Mouse (Mus musculus): ENCODE results near the gene Adamts9. TPM values are rescaled to one million over a fixed set of nuclear protein-coding genes. Genes with fewer than 3 reads are reported as not detected.

Adamts9 gene
- polyA plus RNA-seq, 1 experiment from 2014 or later, result 13.8 TPM

DNA sequence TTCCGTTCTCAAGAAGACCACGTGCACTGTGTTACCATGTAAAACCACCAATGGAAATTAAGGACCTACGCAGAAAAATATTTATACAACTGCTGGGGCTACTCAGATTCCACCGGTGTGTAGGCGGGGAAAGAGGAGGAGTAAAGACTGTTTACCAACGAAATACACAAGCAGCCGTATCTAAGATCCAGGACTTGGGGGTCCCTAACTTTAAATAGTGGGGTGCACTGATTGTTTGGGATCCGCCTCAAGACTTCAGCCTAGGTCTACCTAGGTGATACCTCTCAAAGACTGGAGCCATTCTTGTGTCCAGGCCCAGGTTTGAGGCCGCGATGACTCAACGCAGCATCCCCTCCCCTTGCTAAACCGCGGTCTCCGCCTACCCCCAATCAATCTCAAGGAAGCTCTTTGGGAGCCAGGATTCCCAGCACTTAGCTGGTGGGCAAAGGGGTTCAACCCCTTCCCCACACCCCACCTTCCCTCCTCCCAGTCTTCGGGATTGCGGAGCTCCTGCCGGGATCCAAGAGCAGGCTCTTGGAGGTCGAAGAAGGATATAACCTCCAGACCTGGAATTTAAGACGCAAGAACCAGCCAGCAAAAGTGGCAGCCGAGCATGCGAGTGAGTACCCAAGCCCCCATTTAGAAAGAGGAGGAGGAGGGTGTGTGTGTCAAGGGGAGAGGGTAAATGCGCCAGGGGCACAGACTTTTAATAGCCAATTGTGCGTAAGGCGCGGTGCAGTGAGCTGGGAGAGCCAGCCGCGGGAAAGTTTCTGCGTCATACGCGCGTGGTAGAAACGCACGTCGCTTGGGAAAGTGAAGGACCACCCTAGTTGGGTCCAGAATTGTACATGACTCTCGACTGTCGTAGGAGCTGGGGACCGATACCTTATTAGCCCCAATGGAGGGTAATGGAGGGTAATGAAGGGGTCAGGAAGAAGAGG, 2.8 kb downstream of the Adamts9 start:
- H3K4me2 ChIP-seq (ENCODE audit: low read depth, low read length), result peak overlapping the region; percentile 71

DNA sequence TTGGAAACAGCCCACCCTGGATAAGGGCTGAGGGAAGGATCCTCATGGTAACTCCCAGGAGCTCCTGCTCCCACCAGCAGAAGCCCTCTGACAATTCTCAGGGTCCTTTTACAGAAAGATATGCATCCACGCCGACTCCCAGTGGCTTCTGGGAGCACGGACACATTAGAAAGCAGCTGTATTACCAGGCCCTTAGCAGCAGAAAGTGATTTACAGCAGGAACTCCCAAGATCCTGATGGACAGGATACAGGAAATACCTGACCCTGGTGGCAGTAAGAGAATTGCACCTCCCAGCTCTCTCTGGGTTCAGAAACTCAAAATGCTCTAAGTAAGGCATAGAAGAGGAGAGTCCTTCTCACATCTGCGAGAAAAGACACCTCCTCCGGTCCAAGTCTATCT, 15.0 kb downstream of the Adamts9 start:
- H3K9me3 ChIP-seq (ENCODE audit: control insufficient read depth, low read length), result no peaks in the 10 kb centered on the region
- no peak overlapping the region for H3K4me2 ChIP-seq (ENCODE audit: low read depth, low read length)
- no peak overlapping the region for H3K4me3 ChIP-seq (ENCODE audit: low read length)
- ATAC-seq (ENCODE audit: low read depth), result no peak
- no peaks in the 10 kb centered on the region for H3K27me3 ChIP-seq (ENCODE audit: control insufficient read depth, insufficient read depth, low read depth, low read length)
- no peak overlapping the region for H3K9ac ChIP-seq (ENCODE audit: low read length)
- 78% methylated on average over 5 of the region's 5 CpGs for WGBS
- no peak overlapping the region for H3K27ac ChIP-seq (ENCODE audit: low read length)
- 0 out of 2 replicates have a peak, but pooled peaks cover 4% of the 10 kb centered on the region for H3K4me1 ChIP-seq (replicated peaks; ENCODE audit: control insufficient read depth, insufficient read depth, low read length)
- H3K36me3 ChIP-seq (ENCODE audit: control insufficient read depth, insufficient read depth, low read length), result peaks cover 20% of the 10 kb centered on the region

More for the DNA sequence above, 2.8 kb downstream of the Adamts9 start:
- Histone ChIP-seq H3K9ac (ENCODE audit: low read length) (peak overlapping the region; percentile 90), H3K36me3 (ENCODE audit: control insufficient read depth, insufficient read depth, low read length) (peaks cover 4% of the 10 kb centered on the region; the same call in 1 of the 2 replicates), H3K4me1 (replicated peaks; ENCODE audit: control insufficient read depth, insufficient read depth, low read length) (peaks cover 9% of the 10 kb centered on the region), H3K27me3 (ENCODE audit: control insufficient read depth, insufficient read depth, low read depth, low read length) (no peaks in the 10 kb centered on the region), H3K27ac (ENCODE audit: low read length) (peak overlapping the region; percentile 98), H3K4me3 (ENCODE audit: low read length) (peak overlapping the region; percentile 75), H3K9me3 (ENCODE audit: control insufficient read depth, low read length) (no peaks in the 10 kb centered on the region)
- no peak for ATAC-seq (ENCODE audit: low read depth)
- 1% methylated on average over 37 of the region's 37 CpGs for WGBS

DNA sequence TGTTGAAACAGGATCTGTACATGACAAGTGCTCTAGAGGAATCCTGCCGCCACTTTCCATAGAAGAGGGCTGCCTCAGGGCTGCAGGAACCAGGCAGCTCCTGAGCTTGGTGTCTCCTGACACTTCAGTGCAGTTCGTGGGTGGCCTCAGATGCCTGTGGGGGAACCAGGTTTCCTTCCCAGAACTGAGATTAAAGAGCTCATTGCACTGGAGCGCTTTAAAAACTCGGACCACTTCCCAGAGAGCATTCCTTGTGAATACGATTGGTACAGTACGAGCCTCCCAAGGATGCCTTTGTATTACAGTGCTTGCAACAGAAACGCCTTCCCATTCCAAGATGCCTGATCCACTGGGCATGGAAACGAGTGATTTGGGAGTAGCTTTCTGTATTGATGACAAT, 18.8 kb downstream of the Adamts9 start:
- peak; percentile 23; the same call in 1 of the 2 replicates for ATAC-seq (ENCODE audit: low read depth)

DNA sequence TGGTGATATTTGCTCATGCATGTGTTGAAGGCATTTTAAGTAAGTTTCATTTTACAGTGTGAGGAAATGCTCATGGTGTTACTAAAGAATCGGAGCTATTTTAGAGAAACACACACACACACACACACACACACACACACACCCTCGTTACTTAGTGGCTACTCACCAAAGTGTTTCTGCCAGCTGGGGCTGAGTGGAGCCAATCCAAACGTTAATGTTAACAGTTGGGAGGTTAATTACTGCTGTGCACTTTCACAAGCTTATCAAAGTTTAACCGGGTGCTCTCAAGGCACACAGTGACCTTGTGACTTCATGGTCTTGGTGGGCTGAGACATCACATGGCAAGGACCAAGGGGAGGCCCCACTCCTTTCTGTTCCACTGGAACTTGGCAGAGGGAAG, 21.4 kb downstream of the Adamts9 start:
- no peaks in the 10 kb centered on the region for H3K9me3 ChIP-seq (ENCODE audit: control insufficient read depth, low read length)
- no peak overlapping the region for H3K4me2 ChIP-seq (ENCODE audit: low read depth, low read length)
- ATAC-seq (ENCODE audit: low read depth), result no peak
- H3K27me3 ChIP-seq (ENCODE audit: control insufficient read depth, insufficient read depth, low read depth, low read length), result no peaks in the 10 kb centered on the region
- 8% methylated on average over 4 of the region's 4 CpGs for WGBS
- H3K9ac ChIP-seq (ENCODE audit: low read length), result no peak overlapping the region
- no peak overlapping the region for H3K4me3 ChIP-seq (ENCODE audit: low read length)
- H3K27ac ChIP-seq (ENCODE audit: low read length), result no peak overlapping the region
- no peaks in the 10 kb centered on the region; the same call in 1 of the 2 replicates for H3K36me3 ChIP-seq (ENCODE audit: control insufficient read depth, insufficient read depth, low read length)
- H3K4me1 ChIP-seq (replicated peaks; ENCODE audit: control insufficient read depth, insufficient read depth, low read length), result peaks cover 19% of the 10 kb centered on the region

More for the DNA sequence above, 18.8 kb downstream of the Adamts9 start:
- H3K4me2 ChIP-seq (ENCODE audit: low read depth, low read length), result no peak overlapping the region
- H3K27me3 ChIP-seq (ENCODE audit: control insufficient read depth, insufficient read depth, low read depth, low read length), result no peaks in the 10 kb centered on the region
- WGBS, result 44% methylated on average over 8 of the region's 8 CpGs
- H3K9ac ChIP-seq (ENCODE audit: low read length), result no peak overlapping the region
- H3K9me3 ChIP-seq (ENCODE audit: control insufficient read depth, low read length), result no peaks in the 10 kb centered on the region
- H3K4me1 ChIP-seq (replicated peaks; ENCODE audit: control insufficient read depth, insufficient read depth, low read length), result peaks cover 13% of the 10 kb centered on the region
- no peak overlapping the region for H3K27ac ChIP-seq (ENCODE audit: low read length)
- H3K36me3 ChIP-seq (ENCODE audit: control insufficient read depth, insufficient read depth, low read length), result peaks cover 8% of the 10 kb centered on the region
- no peak overlapping the region for H3K4me3 ChIP-seq (ENCODE audit: low read length)

DNA sequence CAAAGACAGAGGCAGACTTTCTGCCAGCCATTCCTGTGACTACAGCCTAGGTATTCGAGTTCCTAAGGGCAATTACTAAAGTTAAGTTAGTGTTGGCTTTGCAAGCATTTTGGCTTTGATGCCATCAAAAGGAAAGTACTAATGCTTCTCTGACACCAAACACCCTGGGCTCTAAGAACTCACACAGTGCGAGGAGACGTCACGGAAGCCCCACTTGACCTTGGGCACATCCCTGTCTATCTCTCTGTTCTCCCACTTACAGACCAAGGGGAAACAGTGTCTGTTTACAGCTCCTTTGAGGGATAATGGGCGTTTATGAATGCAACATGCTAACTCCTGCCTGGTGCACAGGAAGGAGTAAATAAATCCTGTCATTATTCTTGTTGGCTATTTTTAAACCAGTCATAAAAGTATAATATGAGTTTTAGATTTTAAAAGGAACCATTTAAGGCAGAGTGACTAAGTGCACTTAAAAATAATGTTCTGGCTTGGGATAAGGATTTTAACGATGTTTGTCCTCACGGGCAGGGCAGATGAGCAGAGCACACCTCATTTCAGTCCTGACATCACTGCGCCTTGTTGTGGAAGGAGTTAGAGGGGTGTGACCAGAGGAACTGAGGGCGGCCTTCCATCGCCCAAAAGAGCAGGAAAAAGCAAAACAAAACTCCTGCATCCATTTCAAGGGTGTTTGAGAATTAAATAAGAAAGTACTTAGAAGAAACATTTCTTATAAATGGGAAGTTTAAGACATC, 22.2 kb downstream of the Adamts9 start:
- 46% methylated on average over 10 of the region's 10 CpGs for WGBS
- Histone ChIP-seq H3K4me3 (ENCODE audit: low read length) (no peak overlapping the region), H3K36me3 (ENCODE audit: control insufficient read depth, insufficient read depth, low read length) (no peaks in the 10 kb centered on the region; the same call in 1 of the 2 replicates), H3K9me3 (ENCODE audit: control insufficient read depth, low read length) (no peaks in the 10 kb centered on the region), H3K27me3 (ENCODE audit: control insufficient read depth, insufficient read depth, low read depth, low read length) (no peaks in the 10 kb centered on the region), H3K9ac (ENCODE audit: low read length) (no peak overlapping the region), H3K4me2 (ENCODE audit: low read depth, low read length) (no peak overlapping the region), H3K27ac (ENCODE audit: low read length) (no peak overlapping the region), H3K4me1 (replicated peaks; ENCODE audit: control insufficient read depth, insufficient read depth, low read length) (peaks cover 17% of the 10 kb centered on the region)
- no peak for ATAC-seq (ENCODE audit: low read depth)

DNA sequence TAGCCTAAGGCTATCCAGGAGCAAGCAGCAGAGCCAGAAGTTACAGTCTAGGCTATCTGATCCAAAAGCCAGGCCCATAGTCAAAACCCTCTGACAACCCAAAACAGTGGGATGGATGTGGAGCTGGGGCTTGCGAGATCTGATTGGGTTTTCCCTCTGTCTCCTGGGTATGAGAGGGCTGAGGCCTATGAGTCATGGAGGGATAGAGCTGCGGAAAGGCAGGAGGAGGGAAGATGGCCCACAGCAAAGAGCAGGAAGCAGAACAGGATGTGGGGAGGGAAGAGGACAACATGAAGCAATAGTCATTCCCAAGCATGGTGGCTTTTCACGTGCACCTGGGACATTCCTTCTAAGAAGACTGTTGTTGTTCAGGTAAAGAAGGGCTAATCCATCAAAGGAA, 32.7 kb downstream of the Adamts9 start:
- peaks cover 26% of the 10 kb centered on the region for H3K36me3 ChIP-seq (ENCODE audit: control insufficient read depth, insufficient read depth, low read length)
- H3K9me3 ChIP-seq (ENCODE audit: control insufficient read depth, low read length), result no peaks in the 10 kb centered on the region
- H3K27ac ChIP-seq (ENCODE audit: low read length), result no peak overlapping the region
- no peaks in the 10 kb centered on the region for H3K27me3 ChIP-seq (ENCODE audit: control insufficient read depth, insufficient read depth, low read depth, low read length)
- H3K4me1 ChIP-seq (replicated peaks; ENCODE audit: control insufficient read depth, insufficient read depth, low read length), result no peaks in the 10 kb centered on the region
- WGBS, result 79% methylated on average over 3 of the region's 3 CpGs
- no peak overlapping the region for H3K9ac ChIP-seq (ENCODE audit: low read length)
- H3K4me2 ChIP-seq (ENCODE audit: low read depth, low read length), result no peak overlapping the region
- ATAC-seq (ENCODE audit: low read depth), result no peak
- H3K4me3 ChIP-seq (ENCODE audit: low read length), result no peak overlapping the region

DNA sequence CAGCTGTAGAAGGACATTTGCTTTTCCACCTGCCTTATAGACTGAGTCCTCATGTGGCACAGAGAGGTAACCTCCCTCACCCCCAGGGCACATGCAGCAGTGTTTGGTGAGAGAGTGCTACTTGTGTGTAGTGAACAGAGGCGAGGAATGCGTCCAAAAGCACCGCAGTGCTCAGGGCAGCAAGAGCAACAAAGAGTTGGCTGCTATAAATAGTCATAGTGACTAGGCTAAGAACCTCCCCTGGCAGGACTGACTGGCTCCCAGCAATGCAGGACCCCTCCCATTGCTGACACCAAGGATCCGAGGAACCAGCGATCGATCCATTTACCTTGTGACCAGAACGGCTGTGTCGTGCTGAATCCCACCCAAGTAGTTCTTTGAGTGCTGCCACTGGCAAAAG, 33.9 kb downstream of the Adamts9 start:
- Histone ChIP-seq H3K4me2 (ENCODE audit: low read depth, low read length) (no peak overlapping the region), H3K4me3 (ENCODE audit: low read length) (no peak overlapping the region), H3K9ac (ENCODE audit: low read length) (no peak overlapping the region), H3K36me3 (ENCODE audit: control insufficient read depth, insufficient read depth, low read length) (peaks cover 32% of the 10 kb centered on the region), H3K27me3 (ENCODE audit: control insufficient read depth, insufficient read depth, low read depth, low read length) (no peaks in the 10 kb centered on the region), H3K27ac (ENCODE audit: low read length) (no peak overlapping the region), H3K4me1 (replicated peaks; ENCODE audit: control insufficient read depth, insufficient read depth, low read length) (no peaks in the 10 kb centered on the region), H3K9me3 (ENCODE audit: control insufficient read depth, low read length) (no peaks in the 10 kb centered on the region)
- 54% methylated on average over 8 of the region's 8 CpGs for WGBS
- peak; percentile 38 for ATAC-seq (ENCODE audit: low read depth)

DNA sequence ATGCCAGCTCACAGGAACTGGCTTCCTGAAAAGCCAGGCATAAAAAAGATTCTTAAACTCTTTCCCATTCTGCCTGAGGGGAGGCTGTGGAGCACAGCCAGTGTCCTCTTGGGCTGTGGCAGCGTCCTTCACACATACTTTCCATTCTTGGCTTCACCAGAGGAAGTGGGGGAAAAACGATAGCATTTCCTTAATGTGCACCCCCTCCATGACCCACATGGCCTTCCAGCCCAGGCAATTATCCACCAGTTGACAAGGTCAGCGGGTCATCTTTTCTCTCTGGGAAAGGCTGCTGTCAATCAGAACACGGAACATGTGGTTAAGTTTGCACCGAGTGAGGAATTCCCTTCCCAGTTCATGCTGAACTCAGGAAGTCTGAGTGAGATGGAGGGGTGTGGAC, 37.4 kb downstream of the Adamts9 start:
- WGBS, result 21% methylated on average over 5 of the region's 5 CpGs
- Histone ChIP-seq H3K9ac (ENCODE audit: low read length) (no peak overlapping the region), H3K36me3 (ENCODE audit: control insufficient read depth, insufficient read depth, low read length) (peaks cover 42% of the 10 kb centered on the region), H3K4me2 (ENCODE audit: low read depth, low read length) (no peak overlapping the region), H3K4me3 (ENCODE audit: low read length) (no peak overlapping the region), H3K9me3 (ENCODE audit: control insufficient read depth, low read length) (no peaks in the 10 kb centered on the region), H3K27me3 (ENCODE audit: control insufficient read depth, insufficient read depth, low read depth, low read length) (no peaks in the 10 kb centered on the region), H3K4me1 (replicated peaks; ENCODE audit: control insufficient read depth, insufficient read depth, low read length) (no peaks in the 10 kb centered on the region), H3K27ac (ENCODE audit: low read length) (no peak overlapping the region)
- peak; percentile 54 for ATAC-seq (ENCODE audit: low read depth)

DNA sequence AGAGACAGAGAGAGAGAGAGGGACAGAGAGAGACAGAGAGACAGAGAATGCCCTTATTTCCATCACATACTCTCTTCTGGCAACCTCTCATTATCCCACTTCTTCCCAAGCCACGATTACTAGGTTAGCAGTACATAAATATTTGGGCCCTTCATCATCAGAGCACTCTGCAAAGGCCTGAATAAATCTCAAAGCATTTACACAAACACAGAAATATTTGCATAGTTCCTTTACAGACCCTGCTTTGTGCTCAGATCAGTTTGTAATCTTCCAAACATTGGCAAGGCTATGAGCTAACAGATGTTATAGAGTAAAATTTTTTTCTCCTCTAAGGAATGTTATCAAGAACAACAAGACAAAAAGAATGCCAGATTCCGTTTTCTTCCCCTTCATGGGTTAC, 38.8 kb downstream of the Adamts9 start:
- Histone ChIP-seq H3K4me3 (ENCODE audit: low read length) (no peak overlapping the region), H3K27me3 (ENCODE audit: control insufficient read depth, insufficient read depth, low read depth, low read length) (no peaks in the 10 kb centered on the region), H3K4me1 (replicated peaks; ENCODE audit: control insufficient read depth, insufficient read depth, low read length) (no peaks in the 10 kb centered on the region), H3K9me3 (ENCODE audit: control insufficient read depth, low read length) (no peaks in the 10 kb centered on the region), H3K36me3 (ENCODE audit: control insufficient read depth, insufficient read depth, low read length) (peaks cover 45% of the 10 kb centered on the region), H3K27ac (ENCODE audit: low read length) (no peak overlapping the region), H3K9ac (ENCODE audit: low read length) (no peak overlapping the region), H3K4me2 (ENCODE audit: low read depth, low read length) (no peak overlapping the region)
- ATAC-seq (ENCODE audit: low read depth), result peak; percentile 38; the same call in 1 of the 2 replicates
- 21% methylated on average over 2 of the region's 2 CpGs for WGBS

Data from lung, embryonic 16.5 days (tissue).